Mouse (Mus musculus): ENCODE data around the gene Gnl3. TPM values are rescaled to one million over a fixed set of nuclear protein-coding genes. Genes with fewer than 3 reads are reported as not detected.
A peak's percentile ranks its signal among the peaks of the same experiment; 100 is the strongest.

Gene Gnl3
- polyA plus RNA-seq (2014; fragmentation: Nextera tagmentation; extraction: Ambion mirVana): 96.2 and 103 TPM in 2 replicates

GRCm38 (mm10) chr14:31018860-31019291, at the start of gene Gnl3, which contains the start of gene Pbrm1:
TSS of gene Gnl3 (minus strand) at chr14:31019152.
TSS of gene Pbrm1 (plus strand) at chr14:31019138.
- peak within 1 kb of the TSS; percentile 96 for H3K9ac ChIP-seq (ENCODE audit: low read length)
- H3K4me1 ChIP-seq (ENCODE audit: control insufficient read depth, insufficient read depth, low read length): peaks cover 14% of the 10 kb centered on the region
- ATAC-seq (ENCODE audit: low FRiP score) (peak; percentile 95), DNase-seq (ENCODE audit: low spot score, missing footprints) (peak; percentile 99)
- H3K4me2 ChIP-seq: peak within 1 kb of the TSS; percentile 79
- no peaks in the 10 kb centered on the region for H3K27me3 ChIP-seq (ENCODE audit: control insufficient read depth, insufficient read depth, low read length)
- H3K36me3 ChIP-seq (ENCODE audit: control insufficient read depth, insufficient read depth, low read length): peaks cover 13% of the 10 kb centered on the region; the same call in 1 of the 2 replicates
- under 1% methylated on average over 49 of the region's 53 CpGs for WGBS
- H3K9me3 ChIP-seq (ENCODE audit: control insufficient read depth, low read length): no peaks in the 10 kb centered on the region
- H3K27ac ChIP-seq (ENCODE audit: low read depth, low read length): peak within 1 kb of the TSS; percentile 98
- H3K4me3 ChIP-seq (ENCODE audit: low read depth, low read length): peak within 1 kb of the TSS; percentile 83

GRCm38 (mm10) chr14:31062277-31062676, 43.3 kb upstream of the Gnl3 start:
- no peaks in the 10 kb centered on the region for H3K27me3 ChIP-seq (ENCODE audit: control insufficient read depth, insufficient read depth, low read length)
- no peak overlapping the region for H3K9ac ChIP-seq (ENCODE audit: low read length)
- ATAC-seq (ENCODE audit: low FRiP score) (no peak), DNase-seq (ENCODE audit: low spot score, missing footprints) (no peak)
- H3K4me3 ChIP-seq (ENCODE audit: low read depth, low read length): no peak overlapping the region
- no peak overlapping the region for H3K27ac ChIP-seq (ENCODE audit: low read depth, low read length)
- H3K4me2 ChIP-seq: no peak overlapping the region
- peaks cover 18% of the 10 kb centered on the region for H3K36me3 ChIP-seq (ENCODE audit: control insufficient read depth, insufficient read depth, low read length)
- no peaks in the 10 kb centered on the region for H3K4me1 ChIP-seq (ENCODE audit: control insufficient read depth, insufficient read depth, low read length)
- no peaks in the 10 kb centered on the region for H3K9me3 ChIP-seq (ENCODE audit: control insufficient read depth, low read length)
- WGBS: 66% methylated on average over 1 of the region's 1 CpGs

- Histone ChIP-seq H3K4me1 (ENCODE audit: control insufficient read depth, insufficient read depth, low read length) (no peaks in the 10 kb centered on the region), H3K4me3 (ENCODE audit: low read depth, low read length) (no peak overlapping the region), H3K36me3 (ENCODE audit: control insufficient read depth, insufficient read depth, low read length) (peaks cover 29% of the 10 kb centered on the region), H3K27me3 (ENCODE audit: control insufficient read depth, insufficient read depth, low read length) (no peaks in the 10 kb centered on the region), H3K9ac (ENCODE audit: low read length) (no peak overlapping the region), H3K27ac (ENCODE audit: low read depth, low read length) (no peak overlapping the region), H3K9me3 (ENCODE audit: control insufficient read depth, low read length) (no peaks in the 10 kb centered on the region), H3K4me2 (no peak overlapping the region)
- ATAC-seq (ENCODE audit: low FRiP score) (no peak), DNase-seq (ENCODE audit: low spot score, missing footprints) (no peak)
- WGBS: 92% methylated on average over 1 of the region's 1 CpGs
These were observed 26.9 kb upstream of the Gnl3 start for GRCm38 (mm10) chr14:31045817-31046216.

- H3K36me3 ChIP-seq (ENCODE audit: control insufficient read depth, insufficient read depth, low read length): peaks cover 24% of the 10 kb centered on the region
- WGBS: 93% methylated on average over 5 of the region's 5 CpGs
- DNase-seq (ENCODE audit: low spot score, missing footprints) (no peak), ATAC-seq (ENCODE audit: low FRiP score) (no peak)
- H3K9me3 ChIP-seq (ENCODE audit: control insufficient read depth, low read length): no peaks in the 10 kb centered on the region
- no peak overlapping the region for H3K4me3 ChIP-seq (ENCODE audit: low read depth, low read length)
- no peaks in the 10 kb centered on the region for H3K27me3 ChIP-seq (ENCODE audit: control insufficient read depth, insufficient read depth, low read length)
- no peak overlapping the region for H3K27ac ChIP-seq (ENCODE audit: low read depth, low read length)
- no peaks in the 10 kb centered on the region for H3K4me1 ChIP-seq (ENCODE audit: control insufficient read depth, insufficient read depth, low read length)
- H3K9ac ChIP-seq (ENCODE audit: low read length): no peak overlapping the region
- H3K4me2 ChIP-seq: no peak overlapping the region
These were observed 26.3 kb upstream of the Gnl3 start for GRCm38 (mm10) chr14:31045296-31045695.

- ATAC-seq (ENCODE audit: low FRiP score): no peak
- DNase-seq (ENCODE audit: low spot score, missing footprints): no peak
- H3K4me3 ChIP-seq (ENCODE audit: low read depth, low read length): no peak overlapping the region
- H3K4me2 ChIP-seq: no peak overlapping the region
- H3K4me1 ChIP-seq (ENCODE audit: control insufficient read depth, insufficient read depth, low read length): peaks cover under 1% of the 10 kb centered on the region; the same call in 1 of the 2 replicates
- WGBS: 79% methylated on average over 3 of the region's 3 CpGs
- H3K9me3 ChIP-seq (ENCODE audit: control insufficient read depth, low read length): no peaks in the 10 kb centered on the region
- H3K27me3 ChIP-seq (ENCODE audit: control insufficient read depth, insufficient read depth, low read length): no peaks in the 10 kb centered on the region
- peaks cover 30% of the 10 kb centered on the region for H3K36me3 ChIP-seq (ENCODE audit: control insufficient read depth, insufficient read depth, low read length)
- H3K27ac ChIP-seq (ENCODE audit: low read depth, low read length): no peak overlapping the region
- no peak overlapping the region for H3K9ac ChIP-seq (ENCODE audit: low read length)
These were observed 6.8 kb upstream of the Gnl3 start for GRCm38 (mm10) chr14:31025785-31026184.

GRCm38 (mm10) chr14:31022579-31022978, 3.6 kb upstream of the Gnl3 start:
- Histone ChIP-seq H3K4me1 (ENCODE audit: control insufficient read depth, insufficient read depth, low read length) (peaks cover 12% of the 10 kb centered on the region), H3K36me3 (ENCODE audit: control insufficient read depth, insufficient read depth, low read length) (peaks cover 25% of the 10 kb centered on the region), H3K4me3 (ENCODE audit: low read depth, low read length) (no peak overlapping the region), H3K9ac (ENCODE audit: low read length) (no peak overlapping the region), H3K27me3 (ENCODE audit: control insufficient read depth, insufficient read depth, low read length) (no peaks in the 10 kb centered on the region), H3K9me3 (ENCODE audit: control insufficient read depth, low read length) (no peaks in the 10 kb centered on the region), H3K4me2 (no peak overlapping the region), H3K27ac (ENCODE audit: low read depth, low read length) (no peak overlapping the region)
- no peak for ATAC-seq (ENCODE audit: low FRiP score)
- WGBS: 80% methylated on average over 1 of the region's 1 CpGs
- DNase-seq (ENCODE audit: low spot score, missing footprints): no peak

- 7% methylated on average over 37 of the region's 56 CpGs for WGBS
- Histone ChIP-seq H3K36me3 (ENCODE audit: control insufficient read depth, insufficient read depth, low read length) (peaks cover 14% of the 10 kb centered on the region; the same call in 1 of the 2 replicates), H3K4me2 (peak overlapping the region; percentile 52), H3K4me3 (ENCODE audit: low read depth, low read length) (peak overlapping the region; percentile 83), H3K9me3 (ENCODE audit: control insufficient read depth, low read length) (no peaks in the 10 kb centered on the region), H3K4me1 (ENCODE audit: control insufficient read depth, insufficient read depth, low read length) (peaks cover 14% of the 10 kb centered on the region), H3K27ac (ENCODE audit: low read depth, low read length) (peak overlapping the region; percentile 98), H3K27me3 (ENCODE audit: control insufficient read depth, insufficient read depth, low read length) (no peaks in the 10 kb centered on the region), H3K9ac (ENCODE audit: low read length) (peak overlapping the region; percentile 96)
- DNase-seq (ENCODE audit: low spot score, missing footprints) (peak; percentile 98), ATAC-seq (ENCODE audit: low FRiP score) (peak; percentile 96)
These were observed 616 bp upstream of the Gnl3 start for GRCm38 (mm10) chr14:31019331-31020205.

- H3K27ac ChIP-seq (ENCODE audit: low read depth, low read length): no peak overlapping the region
- peaks cover 20% of the 10 kb centered on the region for H3K36me3 ChIP-seq (ENCODE audit: control insufficient read depth, insufficient read depth, low read length)
- H3K4me3 ChIP-seq (ENCODE audit: low read depth, low read length): peak overlapping the region; percentile 83
- DNase-seq (ENCODE audit: low spot score, missing footprints) (no peak), ATAC-seq (ENCODE audit: low FRiP score) (no peak)
- peak overlapping the region; percentile 96 for H3K9ac ChIP-seq (ENCODE audit: low read length)
- no peaks in the 10 kb centered on the region for H3K27me3 ChIP-seq (ENCODE audit: control insufficient read depth, insufficient read depth, low read length)
- H3K4me2 ChIP-seq: peak overlapping the region; percentile 79
- H3K9me3 ChIP-seq (ENCODE audit: control insufficient read depth, low read length): no peaks in the 10 kb centered on the region
- WGBS: 2% methylated on average over 2 of the region's 2 CpGs
- H3K4me1 ChIP-seq (ENCODE audit: control insufficient read depth, insufficient read depth, low read length): peaks cover 14% of the 10 kb centered on the region
These were observed 1.1 kb downstream of the Gnl3 start for GRCm38 (mm10) chr14:31017854-31018253.

GRCm38 (mm10) chr14:31016063-31016462, 2.9 kb downstream of the Gnl3 start:
- H3K36me3 ChIP-seq (ENCODE audit: control insufficient read depth, insufficient read depth, low read length): peaks cover 27% of the 10 kb centered on the region
- no peak for ATAC-seq (ENCODE audit: low FRiP score)
- no peak overlapping the region for H3K4me2 ChIP-seq
- H3K4me3 ChIP-seq (ENCODE audit: low read depth, low read length): no peak overlapping the region
- 89% methylated on average over 1 of the region's 1 CpGs for WGBS
- no peaks in the 10 kb centered on the region for H3K9me3 ChIP-seq (ENCODE audit: control insufficient read depth, low read length)
- no peak overlapping the region for H3K9ac ChIP-seq (ENCODE audit: low read length)
- peaks cover 14% of the 10 kb centered on the region for H3K4me1 ChIP-seq (ENCODE audit: control insufficient read depth, insufficient read depth, low read length)
- H3K27ac ChIP-seq (ENCODE audit: low read depth, low read length): no peak overlapping the region
- no peaks in the 10 kb centered on the region for H3K27me3 ChIP-seq (ENCODE audit: control insufficient read depth, insufficient read depth, low read length)
- DNase-seq (ENCODE audit: low spot score, missing footprints): peak; percentile 39
